Mouse (Mus musculus): Measurements from ENCODE around the gene Pim3. TPM values are rescaled to one million over a fixed set of nuclear protein-coding genes. Genes with fewer than 3 reads are reported as not detected.

Pim3 gene
- polyA plus RNA-seq, 1 experiment, result 55.0 TPM

- 98% methylated on average over 3 of the region's 3 CpGs for WGBS
- H3K4me3 ChIP-seq (replicated peaks; ENCODE audit: extremely low read depth, low read depth, low read length), result no peak overlapping the region
- TF ChIP-seq POLR2A (IDR thresholded peaks at IDR 0.05; ENCODE audit: borderline replicate concordance, extremely low read depth, low read depth, low read length), result no peak
- no peak for TF ChIP-seq CTCF (IDR thresholded peaks at IDR 0.05; ENCODE audit: insufficient read depth, low read length)
- no peaks in the 10 kb centered on the region for H3K4me1 ChIP-seq (ENCODE audit: control insufficient read depth, insufficient read depth, low read length)
- DNase-seq, result no peak
Observed at GRCm38 (mm10) chr15:88874061-88874460, 12.1 kb downstream of the Pim3 start.

- no peak overlapping the region for H3K4me3 ChIP-seq (replicated peaks; ENCODE audit: extremely low read depth, low read depth, low read length)
- WGBS, result 80% methylated on average over 6 of the region's 6 CpGs
- no peak for DNase-seq
- no peaks in the 10 kb centered on the region for H3K4me1 ChIP-seq (ENCODE audit: control insufficient read depth, insufficient read depth, low read length)
- TF ChIP-seq CTCF (IDR thresholded peaks at IDR 0.05; ENCODE audit: insufficient read depth, low read length) (no peak), POLR2A (IDR thresholded peaks at IDR 0.05; ENCODE audit: borderline replicate concordance, extremely low read depth, low read depth, low read length) (no peak)
Observed at GRCm38 (mm10) chr15:88874477-88874876, 12.5 kb downstream of the Pim3 start.

- H3K4me1 ChIP-seq (ENCODE audit: control insufficient read depth, insufficient read depth, low read length), result no peaks in the 10 kb centered on the region
- WGBS, result 40% methylated on average over 10 of the region's 10 CpGs
- no peak for DNase-seq
- H3K4me3 ChIP-seq (replicated peaks; ENCODE audit: extremely low read depth, low read depth, low read length), result no peak overlapping the region
- TF ChIP-seq POLR2A (IDR thresholded peaks at IDR 0.05; ENCODE audit: borderline replicate concordance, extremely low read depth, low read depth, low read length) (0 out of 2 replicates have a peak, but pooled peaks have one; percentile 10), CTCF (IDR thresholded peaks at IDR 0.05; ENCODE audit: insufficient read depth, low read length) (no peak)
Observed at GRCm38 (mm10) chr15:88875625-88876081, 13.7 kb downstream of the Pim3 start.

- H3K4me3 ChIP-seq (replicated peaks; ENCODE audit: extremely low read depth, low read depth, low read length), result no peak overlapping the region
- no peak for TF ChIP-seq POLR2A (IDR thresholded peaks at IDR 0.05; ENCODE audit: borderline replicate concordance, extremely low read depth, low read depth, low read length)
- TF ChIP-seq CTCF (IDR thresholded peaks at IDR 0.05; ENCODE audit: insufficient read depth, low read length), result peak; percentile 69
- 12% methylated on average over 28 of the region's 28 CpGs for WGBS
- DNase-seq, result peak; percentile 89
- no peaks in the 10 kb centered on the region for H3K4me1 ChIP-seq (ENCODE audit: control insufficient read depth, insufficient read depth, low read length)
Observed at GRCm38 (mm10) chr15:88876155-88877020, 14.4 kb downstream of the Pim3 start.

GRCm38 (mm10) chr15:88877021-88877400, 15.0 kb downstream of the Pim3 start:
- no peak for TF ChIP-seq CTCF (IDR thresholded peaks at IDR 0.05; ENCODE audit: insufficient read depth, low read length)
- no peak for TF ChIP-seq POLR2A (IDR thresholded peaks at IDR 0.05; ENCODE audit: borderline replicate concordance, extremely low read depth, low read depth, low read length)
- DNase-seq, result no peak
- H3K4me3 ChIP-seq (replicated peaks; ENCODE audit: extremely low read depth, low read depth, low read length), result no peak overlapping the region
- no peaks in the 10 kb centered on the region for H3K4me1 ChIP-seq (ENCODE audit: control insufficient read depth, insufficient read depth, low read length)
- 78% methylated on average over 10 of the region's 10 CpGs for WGBS

- no peak for TF ChIP-seq CTCF (IDR thresholded peaks at IDR 0.05; ENCODE audit: insufficient read depth, low read length)
- TF ChIP-seq POLR2A (IDR thresholded peaks at IDR 0.05; ENCODE audit: borderline replicate concordance, extremely low read depth, low read depth, low read length), result no peak
- no peak overlapping the region for H3K4me3 ChIP-seq (replicated peaks; ENCODE audit: extremely low read depth, low read depth, low read length)
- no peaks in the 10 kb centered on the region for H3K4me1 ChIP-seq (ENCODE audit: control insufficient read depth, insufficient read depth, low read length)
- no peak for DNase-seq
- 68% methylated on average over 22 of the region's 22 CpGs for WGBS
Observed at GRCm38 (mm10) chr15:88881253-88882044, 19.5 kb downstream of the Pim3 start.

- DNase-seq, result no peak
- WGBS, result 44% methylated on average over 4 of the region's 4 CpGs
- Histone ChIP-seq H3K4me3 (replicated peaks; ENCODE audit: extremely low read depth, low read depth, low read length) (no peak overlapping the region), H3K4me1 (ENCODE audit: control insufficient read depth, insufficient read depth, low read length) (no peaks in the 10 kb centered on the region)
- TF ChIP-seq POLR2A (IDR thresholded peaks at IDR 0.05; ENCODE audit: borderline replicate concordance, extremely low read depth, low read depth, low read length), result no peak
- no peak for TF ChIP-seq CTCF (IDR thresholded peaks at IDR 0.05; ENCODE audit: insufficient read depth, low read length)
Observed at GRCm38 (mm10) chr15:88882851-88883250, 20.9 kb downstream of the Pim3 start.

GRCm38 (mm10) chr15:88883342-88883741, 21.4 kb downstream of the Pim3 start:
- Histone ChIP-seq H3K4me3 (replicated peaks; ENCODE audit: extremely low read depth, low read depth, low read length) (no peak overlapping the region), H3K4me1 (ENCODE audit: control insufficient read depth, insufficient read depth, low read length) (no peaks in the 10 kb centered on the region)
- TF ChIP-seq POLR2A (IDR thresholded peaks at IDR 0.05; ENCODE audit: borderline replicate concordance, extremely low read depth, low read depth, low read length) (no peak), CTCF (IDR thresholded peaks at IDR 0.05; ENCODE audit: insufficient read depth, low read length) (no peak)
- 85% methylated on average over 9 of the region's 9 CpGs for WGBS
- DNase-seq, result no peak

- Histone ChIP-seq H3K4me1 (ENCODE audit: control insufficient read depth, insufficient read depth, low read length) (no peaks in the 10 kb centered on the region), H3K4me3 (replicated peaks; ENCODE audit: extremely low read depth, low read depth, low read length) (no peak overlapping the region)
- 64% methylated on average over 6 of the region's 6 CpGs for WGBS
- no peak for DNase-seq
- no peak for TF ChIP-seq POLR2A (IDR thresholded peaks at IDR 0.05; ENCODE audit: borderline replicate concordance, extremely low read depth, low read depth, low read length)
- no peak for TF ChIP-seq CTCF (IDR thresholded peaks at IDR 0.05; ENCODE audit: insufficient read depth, low read length)
Observed at GRCm38 (mm10) chr15:88885376-88885775, 23.4 kb downstream of the Pim3 start.

All from lung, adult 2 months (tissue).